Mouse (Mus musculus) stomach, postnatal 0 days (tissue): ENCODE measurements around the gene Gm11569. TPM values are rescaled to one million over a fixed set of nuclear protein-coding genes. Genes with fewer than 3 reads are reported as not detected.
"Not testable (repeated sequence)": the region's sequence is repeated elsewhere in the genome, so short reads cannot be mapped to it uniquely, and the experiment has no call there.

Source experiments
- ATAC-seq: fragments of 200-750 bp; cut with Nextera tagmentation; 2 replicates; pipeline ENCODE4 v1.8.0; 2017; ENCODE audit not compliant: low FRiP score, low TSS enrichment
- DNase-seq: peaks from one replicate; pipeline ENCODE4 v3.0.0-alpha.2; 2016; ENCODE audit warnings: low spot score
- H3K27ac ChIP-seq: fragments of 300-500 bp; sonication (generic); replicated peaks from 2 replicates; pipeline ENCODE4 v1.5.1; 2014; ENCODE audit warnings: mild to moderate bottlenecking, control low read depth
- H3K27me3 ChIP-seq: fragments of 300-500 bp; sonication (generic); 2 replicates; pipeline ENCODE4 v1.6.1; 2014; ENCODE audit warnings: low read length; ENCODE audit not compliant: control insufficient read depth, insufficient read depth
- H3K36me3 ChIP-seq: fragments of 300-500 bp; sonication (generic); 2 replicates; pipeline ENCODE4 v1.6.1; 2014; ENCODE audit warnings: low read length, mixed read lengths; ENCODE audit not compliant: control insufficient read depth, insufficient read depth
- H3K4me1 ChIP-seq: fragments of 300-500 bp; sonication (generic); replicated peaks from 2 replicates; pipeline ENCODE4 v1.6.1; 2014; ENCODE audit warnings: antibody characterized with exemption; ENCODE audit not compliant: control insufficient read depth, insufficient read depth
- H3K4me2 ChIP-seq: fragments of 300-500 bp; sonication (generic); replicated peaks from 2 replicates; pipeline ENCODE4 v1.6.1; 2014; ENCODE audit warnings: low read depth, mild to moderate bottlenecking, control low read depth, moderate library complexity
- H3K4me3 ChIP-seq: fragments of 300-500 bp; sonication (generic); 2 replicates; pipeline ENCODE4 v1.5.1; 2014; ENCODE audit warnings: low read depth, low read length, control low read depth
- H3K9ac ChIP-seq: fragments of 300-500 bp; sonication (generic); 2 replicates; pipeline ENCODE4 v1.6.1; 2014; ENCODE audit warnings: mild to moderate bottlenecking, low read length, control low read depth, mixed read lengths
- H3K9me3 ChIP-seq: fragments of 300-500 bp; sonication (generic); 2 replicates; pipeline ENCODE4 v1.6.1; 2016; ENCODE audit warnings: low read length; ENCODE audit not compliant: control insufficient read depth
- CTCF ChIP-seq: IDR thresholded peaks from 2 replicates; pipeline ENCODE4 v1.5.1; 2016; ENCODE audit warnings: antibody characterized with exemption, low read depth, mild to moderate bottlenecking, moderate library complexity
- EP300 ChIP-seq: optimal IDR thresholded peaks from 2 replicates; pipeline ENCODE3; 2016; ENCODE audit warnings: antibody characterized with exemption
- WGBS: fragments of 180-500 bp; shearing (Covaris S2); extraction: QIAGEN DNeasy Blood & Tissue Kit; methylation state at CpG from one replicate; pipeline ENCODE4 v1.1.7; 2014; 5-methylcytosine and 5-hydroxymethylcytosine counted together
- polyA plus RNA-seq: library from polyadenylated mRNA; unstranded; fragments of >200 nt; fragmentation: Nextera tagmentation; extraction: Ambion mirVana; gene quantifications from 2 replicates; pipeline ENCODE4 v1.2.1, GENCODE M21; 2015

Gene Gm11569
- not detected in 2 replicates for polyA plus RNA-seq

GRCm38 (mm10) chr11:99798832-99799231 is at the start of gene Gm11569:
Gene Gm11569, minus strand, starts transcription at chr11:99798932.
- not testable (repeated sequence) for H3K4me3 ChIP-seq, H3K4me2 ChIP-seq, H3K27ac ChIP-seq, H3K9me3 ChIP-seq, H3K9ac ChIP-seq, ATAC-seq, DNase-seq, H3K27me3 ChIP-seq, H3K36me3 ChIP-seq, H3K4me1 ChIP-seq
- no CpG with 5 or more reads among the region's 1 CpGs for WGBS

- H3K4me3 ChIP-seq: no peak overlapping the region
- H3K27ac ChIP-seq: no peak overlapping the region
- no peaks in the 10 kb centered on the region for H3K36me3 ChIP-seq
- WGBS: 81% methylated on average over 2 of the region's 2 CpGs
- H3K4me1 ChIP-seq: no peaks in the 10 kb centered on the region
- DNase-seq (no peak), ATAC-seq (no peak)
- H3K4me2 ChIP-seq: no peak overlapping the region
- no peak overlapping the region for H3K9ac ChIP-seq
- H3K9me3 ChIP-seq: no peaks in the 10 kb centered on the region
- no peak for TF ChIP-seq EP300
- H3K27me3 ChIP-seq: no peaks in the 10 kb centered on the region
Measured at GRCm38 (mm10) chr11:99846746-99847145, 48.0 kb upstream of the Gm11569 start.

GRCm38 (mm10) chr11:99842185-99842584 is 43.5 kb upstream of the Gm11569 start:
- ATAC-seq (no peak), DNase-seq (no peak)
- Histone ChIP-seq H3K4me1 (no peaks in the 10 kb centered on the region), H3K9ac (no peak overlapping the region), H3K36me3 (no peaks in the 10 kb centered on the region), H3K9me3 (no peaks in the 10 kb centered on the region), H3K4me3 (no peak overlapping the region), H3K4me2 (no peak overlapping the region), H3K27me3 (no peaks in the 10 kb centered on the region), H3K27ac (no peak overlapping the region)
- no peak for TF ChIP-seq EP300
- no peak for TF ChIP-seq CTCF
- WGBS: 73% methylated on average over 1 of the region's 1 CpGs

- Histone ChIP-seq H3K4me2 (no peak within 1 kb of the TSS), H3K27ac (no peak within 1 kb of the TSS), H3K27me3 (no peaks in the 10 kb centered on the region), H3K4me1 (no peaks in the 10 kb centered on the region), H3K9ac (no peak within 1 kb of the TSS), H3K4me3 (no peak within 1 kb of the TSS), H3K36me3 (no peaks in the 10 kb centered on the region), H3K9me3 (no peaks in the 10 kb centered on the region)
- no peak for ATAC-seq
- WGBS: 65% methylated on average over 1 of the region's 1 CpGs
- no peak for DNase-seq
- no peak for TF ChIP-seq EP300
- no peak for TF ChIP-seq CTCF
Measured at GRCm38 (mm10) chr11:99837966-99838365, 39.2 kb upstream of the Gm11569 start, which contains the start of gene 2300003K06Rik. Gene 2300003K06Rik, minus strand, starts transcription at chr11:99838066.

- 88% methylated on average over 2 of the region's 2 CpGs for WGBS
- not testable (repeated sequence) for H3K9me3 ChIP-seq, H3K4me1 ChIP-seq, H3K4me3 ChIP-seq, H3K36me3 ChIP-seq, H3K4me2 ChIP-seq, H3K9ac ChIP-seq, ATAC-seq, H3K27ac ChIP-seq, H3K27me3 ChIP-seq
- peak; percentile 1 for DNase-seq
Measured at GRCm38 (mm10) chr11:99815566-99815965, 16.8 kb upstream of the Gm11569 start, which contains the start of gene Gm11564. Gene Gm11564, minus strand, starts transcription at chr11:99815666.

GRCm38 (mm10) chr11:99809792-99810191 is 11.1 kb upstream of the Gm11569 start, which contains the start of gene Krtap4-13:
Gene Krtap4-13, minus strand, starts transcription at chr11:99809892.
- ATAC-seq, DNase-seq, H3K27ac ChIP-seq, H3K27me3 ChIP-seq, H3K4me1 ChIP-seq, H3K36me3 ChIP-seq, H3K4me3 ChIP-seq, H3K9ac ChIP-seq, H3K9me3 ChIP-seq, H3K4me2 ChIP-seq: not testable (repeated sequence)

GRCm38 (mm10) chr11:99804346-99804745 is 5.6 kb upstream of the Gm11569 start, which contains the start of gene Gm11554:
Gene Gm11554, minus strand, starts transcription at chr11:99804446.
- DNase-seq, H3K27me3 ChIP-seq, H3K4me2 ChIP-seq, H3K4me1 ChIP-seq, H3K4me3 ChIP-seq, H3K36me3 ChIP-seq, H3K27ac ChIP-seq, H3K9ac ChIP-seq, H3K9me3 ChIP-seq, ATAC-seq: not testable (repeated sequence)
- no CpG with 5 or more reads among the region's 1 CpGs for WGBS
